In genomic region chr11:88161051-88161581, GRCm38 (mm10) we compare ENCODE assay signal across 8 mouse cellular contexts. TPM values are rescaled to one million over a fixed set of nuclear protein-coding genes. Genes with fewer than 3 reads are reported as not detected.
DNase-seq lines count a peak whose midpoint lies in the region; ATAC-seq and TF ChIP-seq lines count a peak whose summit lies in the region.

No protein-coding gene starts in this region.

- no peak for ATAC-seq in inflammation-experienced regulatory T-cells, adult 6 months

- peak overlapping the region; percentile 100 for H3K4me2 ChIP-seq in myocyte (ENCODE audit: low read depth)

- H3K79me2 ChIP-seq in myocyte (ENCODE audit: control insufficient read depth, insufficient read depth) = peaks cover 7% of the 10 kb centered on the region

- TF ChIP-seq POLR2A in myocyte (IDR thresholded peaks at IDR 0.05; ENCODE audit: insufficient read length, low read depth) = no peak

- no peaks in the 10 kb centered on the region for H3K36me3 ChIP-seq in myocyte (ENCODE audit: control insufficient read depth, insufficient read depth)

- no peak overlapping the region for H3ac ChIP-seq in myocyte (ENCODE audit: control insufficient read depth, insufficient read length)

- DNase-seq in urinary bladder, adult 2 months (ENCODE audit: low spot score) = peak; percentile 67
- DNase-seq in urinary bladder, postnatal 25 days (ENCODE audit: low spot score) = no peak
- DNase-seq in cerebellum, postnatal 36 days = peak; percentile 75 to 80
- DNase-seq in heart, adult 18-20 months = peak; percentile 83 to 85
- peak; percentile 89 for DNase-seq in kidney, adult 11 months
- peak; percentile 54 for DNase-seq in liver

- H3K4me3 ChIP-seq in myocyte = peak overlapping the region; percentile 21

- no peaks in the 10 kb centered on the region for H3K27me3 ChIP-seq in myocyte (ENCODE audit: control insufficient read depth, insufficient read depth, insufficient read length)

TF ChIP-seq in myocyte, 11 proteins besides CTCF, POLR2A, EP300 and RAD21:
- TF ChIP-seq MYOD1 (IDR thresholded peaks at IDR 0.05; ENCODE audit: control insufficient read depth in 1 of 3, insufficient read length in 2 of 3, low read depth in 2 of 3) = peak in 2 of 3 experiments; percentile 22 to 73
- TF ChIP-seq REST (IDR thresholded peaks at IDR 0.05; ENCODE audit: insufficient read depth, insufficient read length) = no peak
- peak in 2 of 3 experiments; percentile 46 to 64 for TF ChIP-seq MYOG (IDR thresholded peaks at IDR 0.05; ENCODE audit: control insufficient read depth in 1 of 3, insufficient read depth in 1 of 3, insufficient read length in 2 of 3, low read depth in 2 of 3)

RNA-seq across cellular contexts. Expression of gene Mrps23, which starts 43.1 kb away (rescaled TPM):
- polyA plus RNA-seq in urinary bladder, adult 2 months (2012; rRNA removed) = 77.3 and 83.9 TPM in 2 replicates
- total RNA-seq in heart, adult 18-20 months (2021) = 100 to 1,000 TPM; 327 to 375 TPM
- 319 TPM for polyA plus RNA-seq in myocyte (2012; fragmentation: generic; extraction: Trizol)
- 100 to 1,000 TPM in 2 of 3 experiments, 10 to 100 TPM in 1; 75.3 to 134 (median 101) TPM for polyA plus RNA-seq in inflammation-experienced regulatory T-cells, adult 6 months (2017; shearing (Covaris generic))
